In the genomic region with DNA sequence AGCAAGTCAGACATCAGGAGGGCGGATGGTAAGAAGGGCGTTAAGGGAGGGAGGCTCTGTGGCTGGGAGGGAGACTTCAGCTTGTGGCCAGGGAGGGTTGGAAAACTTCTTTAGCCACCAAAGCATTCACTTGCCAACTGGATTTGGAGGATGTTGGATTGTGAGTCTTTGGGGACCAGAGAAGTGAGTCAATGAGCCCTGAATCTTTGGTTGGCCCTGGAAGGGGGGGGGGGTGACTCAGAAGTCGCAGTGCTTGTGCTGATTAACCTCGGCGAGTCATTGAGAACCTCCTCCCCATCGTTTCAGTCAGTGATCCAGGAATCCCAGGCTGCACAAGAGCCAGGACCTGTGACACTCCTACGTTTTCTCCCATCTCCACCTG, we compare ENCODE assay signal across 8 mouse cellular contexts. TPM values are rescaled to one million over a fixed set of nuclear protein-coding genes. Genes with fewer than 3 reads are reported as not detected.
DNase-seq lines count a peak whose midpoint lies in the region; ATAC-seq and TF ChIP-seq lines count a peak whose summit lies in the region.

No protein-coding gene starts in this region.

- DNase-seq in thymus, adult 2 months = no peak
- DNase-seq in thymus, postnatal 36 days = no peak
- DNase-seq in skeletal muscle tissue, adult 2 months (ENCODE audit: low read depth, low spot score) = peak; percentile 51
- DNase-seq in thymus, postnatal 10 days (ENCODE audit: low spot score in 2 of 2) = no peak
- DNase-seq in thymus, postnatal 4 days = no peak

- TF ChIP-seq CTCF in thymus, adult 2 months (IDR thresholded peaks at IDR 0.05; ENCODE audit: borderline replicate concordance, control insufficient read depth, extremely low read depth, insufficient read depth, low read length, poor library complexity) = no peak

- ATAC-seq in forebrain, embryonic 12.5 days (ENCODE audit: low FRiP score) = no peak
- peak; percentile 1; the same call in 1 of the 2 replicates for ATAC-seq in intestine, embryonic 15.5 days
- no peak for ATAC-seq in frontal cortex, adult (ENCODE audit: low TSS enrichment)

- no peak overlapping the region for H3K27ac ChIP-seq in thymus, adult 2 months (ENCODE audit: control insufficient read depth, insufficient read depth, low read length)
- H3K27ac ChIP-seq in forebrain, embryonic 12.5 days = no peak overlapping the region
- no peak overlapping the region for H3K27ac ChIP-seq in intestine, embryonic 15.5 days

- no peaks in the 10 kb centered on the region for H3K9me3 ChIP-seq in forebrain, embryonic 12.5 days
- no peaks in the 10 kb centered on the region for H3K9me3 ChIP-seq in intestine, embryonic 15.5 days

- H3K27me3 ChIP-seq in thymus, adult 2 months (ENCODE audit: control insufficient read depth, insufficient read depth, low read length) = no peaks in the 10 kb centered on the region
- peaks cover 9% of the 10 kb centered on the region for H3K27me3 ChIP-seq in forebrain, embryonic 12.5 days
- 0 out of 2 replicates have a peak, but pooled peaks cover 2% of the 10 kb centered on the region for H3K27me3 ChIP-seq in intestine, embryonic 15.5 days (replicated peaks)

- TF ChIP-seq POLR2A in thymus, adult 2 months (IDR thresholded peaks at IDR 0.05; ENCODE audit: control insufficient read depth, extremely low read depth, insufficient read depth, low read length, poor library complexity) = no peak

- H3K9ac ChIP-seq in forebrain, embryonic 12.5 days = peak overlapping the region; percentile 89
- H3K9ac ChIP-seq in intestine, embryonic 15.5 days = peak overlapping the region; percentile 74

- H3K4me2 ChIP-seq in forebrain, embryonic 12.5 days = peak overlapping the region; percentile 79
- H3K4me2 ChIP-seq in intestine, embryonic 15.5 days (replicated peaks) = peak overlapping the region; percentile 97

- peaks cover 34% of the 10 kb centered on the region for H3K4me1 ChIP-seq in thymus, adult 2 months (replicated peaks; ENCODE audit: control insufficient read depth, insufficient read depth, low read length)
- H3K4me1 ChIP-seq in forebrain, embryonic 12.5 days = peaks cover 39% of the 10 kb centered on the region
- H3K4me1 ChIP-seq in intestine, embryonic 15.5 days (replicated peaks) = peaks cover 9% of the 10 kb centered on the region

- H3K36me3 ChIP-seq in thymus, adult 2 months (ENCODE audit: control insufficient read depth, insufficient read depth, low read length) = no peaks in the 10 kb centered on the region
- H3K36me3 ChIP-seq in forebrain, embryonic 12.5 days (replicated peaks) = no peaks in the 10 kb centered on the region
- H3K36me3 ChIP-seq in intestine, embryonic 15.5 days = no peaks in the 10 kb centered on the region

- peak overlapping the region; percentile 79 for H3K4me3 ChIP-seq in thymus, adult 2 months (ENCODE audit: control insufficient read depth, insufficient read depth, low read length)
- H3K4me3 ChIP-seq in forebrain, embryonic 12.5 days (replicated peaks) = peak overlapping the region; percentile 91
- peak overlapping the region; percentile 87 for H3K4me3 ChIP-seq in intestine, embryonic 15.5 days (replicated peaks)

- 15% methylated on average over 7 of the region's 7 CpGs for WGBS in thymus, adult 2 months
- 3% methylated on average over 7 of the region's 7 CpGs for WGBS in forebrain, embryonic 12.5 days
- WGBS in intestine, embryonic 15.5 days = 8% methylated on average over 7 of the region's 7 CpGs

RNA-seq across cellular contexts. Expression of gene Xylt1, which starts 0.8 kb away (rescaled TPM):
- polyA plus RNA-seq in thymus, adult 2 months (2012; rRNA removed) = 5.7 and 7.8 TPM in 2 replicates
- 3.4 and 5.0 TPM in 2 replicates for polyA plus RNA-seq in forebrain, embryonic 12.5 days (2016; fragmentation: Nextera tagmentation; extraction: Ambion mirVana)
- 0.68 and 0.87 TPM in 2 replicates for polyA plus RNA-seq in intestine, embryonic 15.5 days (2015; fragmentation: Nextera tagmentation; extraction: Ambion mirVana)
